Mouse (Mus musculus) limb, embryonic 12.5 days (tissue): Measurements from ENCODE around the gene Pilrb2. TPM values are rescaled to one million over a fixed set of nuclear protein-coding genes. Genes with fewer than 3 reads are reported as not detected.
"Not testable (repeated sequence)": the region's sequence is repeated elsewhere in the genome, so short reads cannot be mapped to it uniquely, and the experiment has no call there.

Source experiments
- ATAC-seq: fragments of 200-750 bp; cut with Nextera tagmentation; 2 replicates; pipeline ENCODE4 v1.8.0; 2017; ENCODE audit warnings: low read depth, moderate TSS enrichment; ENCODE audit not compliant: insufficient number of reproducible peaks, insufficient read depth, low FRiP score, low TSS enrichment
- H3K27ac ChIP-seq: fragments of 300-500 bp; sonication (generic); 2 replicates; pipeline ENCODE4 v1.5.1; 2016; ENCODE audit warnings: mild to moderate bottlenecking, moderate library complexity
- H3K27me3 ChIP-seq: fragments of 300-500 bp; sonication (generic); 2 replicates; pipeline ENCODE4 v1.6.1; 2016; ENCODE audit warnings: mild to moderate bottlenecking, moderate library complexity
- H3K36me3 ChIP-seq: fragments of 300-500 bp; sonication (generic); 2 replicates; pipeline ENCODE4 v1.6.1; 2016; ENCODE audit warnings: mild to moderate bottlenecking, moderate library complexity
- H3K4me1 ChIP-seq: fragments of 300-500 bp; sonication (generic); replicated peaks from 2 replicates; pipeline ENCODE4 v1.6.1; 2016
- H3K4me2 ChIP-seq: fragments of 300-500 bp; sonication (generic); 2 replicates; pipeline ENCODE4 v1.6.1; 2016; ENCODE audit warnings: mild to moderate bottlenecking, moderate library complexity
- H3K4me3 ChIP-seq: fragments of 300-500 bp; sonication (generic); replicated peaks from 2 replicates; pipeline ENCODE4 v1.5.1; 2016; ENCODE audit warnings: mild to moderate bottlenecking
- H3K9ac ChIP-seq: fragments of 300-500 bp; sonication (generic); replicated peaks from 2 replicates; pipeline ENCODE4 v1.6.1; 2016; ENCODE audit warnings: mild to moderate bottlenecking, moderate library complexity
- H3K9me3 ChIP-seq: fragments of 300-500 bp; sonication (generic); 2 replicates; pipeline ENCODE4 v1.6.1; 2016; ENCODE audit warnings: mild to moderate bottlenecking, moderate library complexity
- WGBS: fragments of 180-500 bp; shearing (Covaris S2); methylation state at CpG from one replicate; pipeline ENCODE4 v1.1.7; 2016; 5-methylcytosine and 5-hydroxymethylcytosine counted together
- polyA plus RNA-seq: library from polyadenylated mRNA; unstranded; fragments of >200 nt; fragmentation: Nextera tagmentation; extraction: Ambion mirVana; gene quantifications from 2 replicates; pipeline ENCODE4 v1.2.1, GENCODE M21; 2016

Gene Pilrb2
- not detected in 2 replicates for polyA plus RNA-seq

GRCm38 (mm10) chr5:137871644-137872380 is at the start of gene Pilrb2:
Gene Pilrb2, minus strand, starts transcription at chr5:137871815.
- H3K4me2 ChIP-seq, H3K36me3 ChIP-seq, H3K4me1 ChIP-seq, H3K27ac ChIP-seq, H3K27me3 ChIP-seq, H3K4me3 ChIP-seq, H3K9me3 ChIP-seq, ATAC-seq, H3K9ac ChIP-seq: not testable (repeated sequence)
- 66% methylated on average over 3 of the region's 3 CpGs for WGBS

- Histone ChIP-seq H3K27me3 (no peaks in the 10 kb centered on the region), H3K4me1 (no peaks in the 10 kb centered on the region), H3K4me3 (no peak overlapping the region), H3K9me3 (no peaks in the 10 kb centered on the region), H3K36me3 (no peaks in the 10 kb centered on the region), H3K4me2 (no peak overlapping the region), H3K27ac (no peak overlapping the region), H3K9ac (no peak overlapping the region)
- ATAC-seq = no peak
- WGBS = 70% methylated on average over 6 of the region's 6 CpGs
Observed at GRCm38 (mm10) chr5:137915550-137915949, 43.9 kb upstream of the Pilrb2 start.

- H3K27me3 ChIP-seq = no peaks in the 10 kb centered on the region
- H3K4me1 ChIP-seq = no peaks in the 10 kb centered on the region
- no peak overlapping the region for H3K9ac ChIP-seq
- no peak overlapping the region for H3K27ac ChIP-seq
- no peak for ATAC-seq
- no peak overlapping the region for H3K4me2 ChIP-seq
- H3K4me3 ChIP-seq = no peak overlapping the region
- no peaks in the 10 kb centered on the region for H3K9me3 ChIP-seq
- no peaks in the 10 kb centered on the region for H3K36me3 ChIP-seq
Observed at GRCm38 (mm10) chr5:137914508-137914907, 42.9 kb upstream of the Pilrb2 start.

DNA sequence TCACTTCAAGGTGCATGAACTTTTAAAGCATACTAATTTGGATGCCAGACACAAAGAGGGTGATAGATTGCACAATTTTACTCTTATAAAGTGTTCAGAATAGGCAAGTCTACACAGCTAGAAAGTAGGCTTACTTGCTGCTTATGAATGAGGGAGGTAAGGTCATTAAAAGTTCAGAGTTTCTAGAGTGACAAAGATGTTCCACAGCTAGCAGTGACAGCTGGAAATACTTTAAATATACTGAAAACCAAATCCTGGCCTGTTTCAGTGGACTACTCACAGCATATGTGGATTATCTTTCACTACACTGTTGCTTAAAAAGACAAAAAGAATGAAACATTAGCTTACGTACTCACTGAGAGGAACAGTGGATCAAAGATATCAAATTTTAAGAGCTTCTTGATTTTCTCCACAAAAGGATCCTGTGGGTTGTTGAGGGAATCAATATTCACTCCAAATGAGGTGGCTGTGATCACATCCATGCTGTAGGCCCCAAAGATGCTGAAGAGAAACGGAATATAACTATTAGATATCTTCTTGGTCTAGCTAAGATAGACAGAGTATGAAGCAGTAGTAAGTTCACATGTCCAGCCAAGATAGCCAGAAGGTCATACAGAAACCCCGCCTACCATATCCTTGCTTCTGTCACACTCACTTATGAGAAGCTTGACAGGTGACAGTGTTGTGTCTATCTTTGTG is 38.1 kb upstream of the Pilrb2 start:
- H3K4me3 ChIP-seq = no peak overlapping the region
- H3K4me1 ChIP-seq = no peaks in the 10 kb centered on the region
- 80% methylated on average over 3 of the region's 3 CpGs for WGBS
- no peak overlapping the region for H3K27ac ChIP-seq
- H3K9me3 ChIP-seq = no peaks in the 10 kb centered on the region
- no peaks in the 10 kb centered on the region for H3K27me3 ChIP-seq
- no peak overlapping the region for H3K4me2 ChIP-seq
- no peak for ATAC-seq
- no peaks in the 10 kb centered on the region for H3K36me3 ChIP-seq
- no peak overlapping the region for H3K9ac ChIP-seq

GRCm38 (mm10) chr5:137897812-137898211 is 26.2 kb upstream of the Pilrb2 start:
- Histone ChIP-seq H3K36me3 (no peaks in the 10 kb centered on the region), H3K4me1 (no peaks in the 10 kb centered on the region), H3K27me3 (0 out of 2 replicates have a peak, but pooled peaks cover 4% of the 10 kb centered on the region), H3K9me3 (no peaks in the 10 kb centered on the region), H3K27ac (no peak overlapping the region), H3K4me2 (no peak overlapping the region), H3K9ac (no peak overlapping the region), H3K4me3 (no peak overlapping the region)
- ATAC-seq = no peak
- WGBS = 70% methylated on average over 1 of the region's 1 CpGs

GRCm38 (mm10) chr5:137892954-137893353 is 21.3 kb upstream of the Pilrb2 start:
- WGBS = 74% methylated on average over 1 of the region's 1 CpGs
- Histone ChIP-seq H3K36me3 (no peaks in the 10 kb centered on the region), H3K4me1 (no peaks in the 10 kb centered on the region), H3K4me3 (no peak overlapping the region), H3K27me3 (0 out of 2 replicates have a peak, but pooled peaks cover 4% of the 10 kb centered on the region), H3K9ac (no peak overlapping the region), H3K4me2 (no peak overlapping the region), H3K9me3 (no peaks in the 10 kb centered on the region), H3K27ac (no peak overlapping the region)
- ATAC-seq = no peak

DNA sequence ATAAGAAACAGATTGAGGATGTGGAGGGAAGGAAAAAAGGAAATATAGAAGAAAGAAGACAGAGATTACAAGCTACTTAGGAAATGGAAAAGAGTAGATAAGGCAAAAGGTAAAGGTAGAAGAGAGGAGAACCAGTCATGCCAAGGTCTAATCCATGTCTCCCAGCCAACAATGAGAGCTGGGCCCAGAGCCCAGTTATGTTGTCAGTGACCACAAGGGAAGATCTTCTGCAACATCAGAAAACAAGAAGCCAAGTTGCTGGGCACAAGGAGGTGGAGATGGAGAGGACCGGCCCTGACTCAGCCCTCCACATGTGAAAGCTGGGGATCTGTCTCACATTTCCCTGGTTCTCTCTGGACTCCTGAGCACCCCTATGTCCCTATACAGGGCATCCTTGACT is 16.1 kb upstream of the Pilrb2 start:
- H3K4me3 ChIP-seq = no peak overlapping the region
- no peaks in the 10 kb centered on the region for H3K9me3 ChIP-seq
- H3K9ac ChIP-seq = no peak overlapping the region
- no peak overlapping the region for H3K4me2 ChIP-seq
- H3K4me1 ChIP-seq = no peaks in the 10 kb centered on the region
- 83% methylated on average over 1 of the region's 1 CpGs for WGBS
- H3K27ac ChIP-seq = no peak overlapping the region
- no peak for ATAC-seq
- H3K27me3 ChIP-seq = no peaks in the 10 kb centered on the region
- H3K36me3 ChIP-seq = no peaks in the 10 kb centered on the region

DNA sequence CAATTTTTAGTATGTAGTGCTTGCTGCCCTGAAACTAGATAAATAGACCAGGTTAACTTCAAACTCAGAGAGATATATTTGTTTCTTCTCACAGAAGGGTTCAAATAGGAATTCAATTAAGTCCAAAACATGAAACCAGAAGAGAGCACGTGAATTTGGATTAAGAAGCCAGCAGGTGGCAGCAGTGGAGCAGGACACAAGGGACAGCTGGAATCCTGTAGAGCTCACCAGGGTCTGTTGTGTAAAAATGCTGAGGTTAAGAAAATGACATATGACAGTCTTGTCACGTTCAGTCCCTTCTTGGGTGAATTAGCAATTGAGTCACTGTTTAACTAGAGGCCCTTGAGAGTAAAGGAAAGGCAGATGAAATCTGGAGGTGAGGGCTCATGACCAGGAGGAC is 14.3 kb upstream of the Pilrb2 start:
- no peak for ATAC-seq
- H3K9ac ChIP-seq = no peak overlapping the region
- H3K4me3 ChIP-seq = no peak overlapping the region
- no peaks in the 10 kb centered on the region for H3K27me3 ChIP-seq
- no peaks in the 10 kb centered on the region for H3K36me3 ChIP-seq
- H3K4me2 ChIP-seq = no peak overlapping the region
- no peaks in the 10 kb centered on the region for H3K9me3 ChIP-seq
- no peaks in the 10 kb centered on the region for H3K4me1 ChIP-seq
- 16% methylated on average over 2 of the region's 2 CpGs for WGBS
- no peak overlapping the region for H3K27ac ChIP-seq

DNA sequence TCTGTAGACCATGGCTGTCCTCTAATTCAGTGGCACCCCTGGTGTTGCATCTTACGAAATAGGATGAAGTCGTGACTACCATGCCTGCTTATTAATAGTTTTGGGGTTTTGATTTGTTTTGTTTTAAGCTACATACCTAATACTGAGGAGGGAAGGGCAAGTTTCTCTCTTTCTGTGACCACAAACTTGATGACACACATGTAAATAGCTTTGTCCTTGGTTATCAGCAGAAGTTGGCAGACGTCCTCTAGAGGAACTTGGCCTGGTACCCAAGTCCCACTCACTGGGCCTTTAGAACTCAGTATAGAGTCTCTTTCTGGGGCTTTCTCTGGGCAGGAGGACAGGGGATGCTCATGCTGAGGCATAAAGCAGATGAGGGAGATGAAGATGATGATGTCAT is 11.7 kb upstream of the Pilrb2 start:
- WGBS = 97% methylated on average over 3 of the region's 3 CpGs
- Histone ChIP-seq H3K27ac (no peak overlapping the region), H3K4me2 (no peak overlapping the region), H3K27me3 (no peaks in the 10 kb centered on the region), H3K4me3 (no peak overlapping the region), H3K9me3 (no peaks in the 10 kb centered on the region), H3K9ac (no peak overlapping the region), H3K4me1 (no peaks in the 10 kb centered on the region), H3K36me3 (no peaks in the 10 kb centered on the region)
- no peak for ATAC-seq

GRCm38 (mm10) chr5:137882922-137883321 is 11.3 kb upstream of the Pilrb2 start:
- no peak overlapping the region for H3K4me2 ChIP-seq
- H3K27me3 ChIP-seq = no peaks in the 10 kb centered on the region
- ATAC-seq = no peak
- no peaks in the 10 kb centered on the region for H3K9me3 ChIP-seq
- H3K36me3 ChIP-seq = no peaks in the 10 kb centered on the region
- H3K27ac ChIP-seq = no peak overlapping the region
- WGBS = 82% methylated on average over 4 of the region's 4 CpGs
- no peak overlapping the region for H3K9ac ChIP-seq
- H3K4me1 ChIP-seq = no peaks in the 10 kb centered on the region
- no peak overlapping the region for H3K4me3 ChIP-seq

DNA sequence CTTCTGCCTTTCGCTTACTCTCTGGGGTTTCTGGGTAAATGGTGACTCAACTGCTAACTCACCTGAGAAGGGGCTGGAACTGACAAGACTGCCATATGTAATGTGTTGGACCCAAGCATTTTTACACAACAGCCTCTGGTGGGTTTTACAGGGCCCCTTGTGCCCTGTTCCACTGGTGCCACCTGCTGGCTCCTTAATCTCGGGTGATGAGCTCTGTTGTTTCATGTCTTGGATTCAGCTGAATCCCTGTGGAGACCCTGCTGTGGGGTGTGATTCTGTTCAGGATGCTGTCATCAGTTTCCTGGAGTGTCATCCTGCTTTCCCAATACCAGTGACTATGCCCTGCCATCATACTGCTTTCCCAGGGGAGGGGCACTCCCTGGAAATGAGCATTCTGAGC is 6.2 kb upstream of the Pilrb2 start:
- no peaks in the 10 kb centered on the region for H3K4me1 ChIP-seq
- H3K27me3 ChIP-seq = no peaks in the 10 kb centered on the region
- no peak overlapping the region for H3K4me3 ChIP-seq
- 51% methylated on average over 2 of the region's 2 CpGs for WGBS
- H3K36me3 ChIP-seq = no peaks in the 10 kb centered on the region
- H3K4me2 ChIP-seq = no peak overlapping the region
- no peak for ATAC-seq
- H3K9me3 ChIP-seq = no peaks in the 10 kb centered on the region
- H3K27ac ChIP-seq = no peak overlapping the region
- H3K9ac ChIP-seq = no peak overlapping the region

- Histone ChIP-seq H3K9me3 (no peaks in the 10 kb centered on the region), H3K27me3 (no peaks in the 10 kb centered on the region), H3K4me2 (no peak overlapping the region), H3K36me3 (no peaks in the 10 kb centered on the region), H3K9ac (no peak overlapping the region), H3K27ac (no peak overlapping the region), H3K4me1 (no peaks in the 10 kb centered on the region), H3K4me3 (no peak overlapping the region)
- ATAC-seq = no peak
- 87% methylated on average over 2 of the region's 2 CpGs for WGBS
Observed at GRCm38 (mm10) chr5:137875054-137875453, 3.4 kb upstream of the Pilrb2 start.
